Mouse (Mus musculus) hindbrain, postnatal 0 days (tissue): ENCODE results near the gene Scarb1. TPM values are rescaled to one million over a fixed set of nuclear protein-coding genes. Genes with fewer than 3 reads are reported as not detected.

Experiments used
- ATAC-seq: fragments of 200-750 bp; cut with Nextera tagmentation; 2 replicates; pipeline ENCODE4 v1.8.0; 2017; ENCODE audit warnings: mild to moderate bottlenecking, moderate TSS enrichment, moderate library complexity
- DNase-seq: peaks from one replicate; pipeline ENCODE4 v3.0.0-alpha.2; 2015; ENCODE audit warnings: low spot score
- H3K27ac ChIP-seq: fragments of 300-500 bp; sonication (generic); 2 replicates; pipeline ENCODE4 v1.5.1; 2014; ENCODE audit warnings: mild to moderate bottlenecking
- H3K27me3 ChIP-seq: fragments of 300-500 bp; sonication (generic); 2 replicates; pipeline ENCODE4 v1.6.1; 2014; ENCODE audit warnings: low read length, mixed read lengths; ENCODE audit not compliant: insufficient read depth
- H3K36me3 ChIP-seq: fragments of 300-500 bp; sonication (generic); 2 replicates; pipeline ENCODE4 v1.6.1; 2014; ENCODE audit warnings: low read length, mixed read lengths; ENCODE audit not compliant: insufficient read depth
- H3K4me1 ChIP-seq: fragments of 300-500 bp; sonication (generic); 2 replicates; pipeline ENCODE4 v1.6.1; 2014; ENCODE audit warnings: antibody characterized with exemption, low read length, mixed read lengths; ENCODE audit not compliant: insufficient read depth
- H3K4me2 ChIP-seq: fragments of 300-500 bp; sonication (generic); 2 replicates; pipeline ENCODE4 v1.6.1; 2014; ENCODE audit warnings: low read depth, mild to moderate bottlenecking, low read length, moderate library complexity, mixed read lengths
- H3K4me3 ChIP-seq: fragments of 300-500 bp; sonication (generic); 2 replicates; pipeline ENCODE4 v1.5.1; 2014; ENCODE audit warnings: low read length
- H3K9ac ChIP-seq: fragments of 300-500 bp; sonication (generic); replicated peaks from 2 replicates; pipeline ENCODE4 v1.6.1; 2014; ENCODE audit warnings: mild to moderate bottlenecking, low read length, moderate library complexity, mixed read lengths
- H3K9me3 ChIP-seq: fragments of 300-500 bp; sonication (generic); 2 replicates; pipeline ENCODE4 v1.6.1; 2016; ENCODE audit warnings: low read length, mixed read lengths
- CTCF ChIP-seq: IDR thresholded peaks from 2 replicates; pipeline ENCODE4 v1.5.1; 2016; ENCODE audit warnings: antibody characterized with exemption, control low read depth, low read depth
- WGBS: fragments of 180-500 bp; shearing (Covaris S2); extraction: QIAGEN DNeasy Blood & Tissue Kit; methylation state at CpG from one replicate; pipeline ENCODE4 v1.1.7; 2014; 5-methylcytosine and 5-hydroxymethylcytosine counted together
- polyA plus RNA-seq: library from polyadenylated mRNA; unstranded; fragments of >200 nt; fragmentation: Nextera tagmentation; extraction: Ambion mirVana; gene quantifications from 2 replicates; pipeline ENCODE4 v1.2.1, GENCODE M21; 2015
- total RNA-seq: library from RNA; depleted of rRNA; stranded (reverse); fragments of >200 nt; gene quantifications from 2 replicates; pipeline ENCODE4 v1.2.3, GENCODE M21; 2014

The Scarb1 gene
- total and polyA plus RNA-seq, 2 experiments from 2014 or later, result 56.1 to 70.3 TPM

GRCm38 (mm10) chr5:125298234-125298633 is 42.7 kb downstream of the Scarb1 start:
- DNase-seq, result no peak
- Histone ChIP-seq H3K9me3 (no peaks in the 10 kb centered on the region), H3K36me3 (peaks cover 39% of the 10 kb centered on the region; the same call in 1 of the 2 replicates), H3K9ac (no peak overlapping the region), H3K4me3 (no peak overlapping the region), H3K4me1 (no peaks in the 10 kb centered on the region), H3K4me2 (no peak overlapping the region), H3K27ac (no peak overlapping the region), H3K27me3 (no peaks in the 10 kb centered on the region)
- 91% methylated on average over 9 of the region's 9 CpGs for WGBS
- TF ChIP-seq CTCF, result no peak
- no peak for ATAC-seq

GRCm38 (mm10) chr5:125297171-125297570 is 43.7 kb downstream of the Scarb1 start:
- 98% methylated on average over 7 of the region's 7 CpGs for WGBS
- Histone ChIP-seq H3K4me2 (no peak overlapping the region), H3K27me3 (no peaks in the 10 kb centered on the region)

GRCm38 (mm10) chr5:125292951-125293350 is 47.9 kb downstream of the Scarb1 start:
- H3K27ac ChIP-seq, result no peak overlapping the region
- H3K36me3 ChIP-seq, result peaks cover 12% of the 10 kb centered on the region; the same call in 1 of the 2 replicates
- no peak for TF ChIP-seq CTCF
- H3K4me2 ChIP-seq, result no peak overlapping the region
- H3K4me3 ChIP-seq, result no peak overlapping the region
- H3K27me3 ChIP-seq, result no peaks in the 10 kb centered on the region
- 75% methylated on average over 7 of the region's 7 CpGs for WGBS
- no peak overlapping the region for H3K9ac ChIP-seq
- no peaks in the 10 kb centered on the region for H3K4me1 ChIP-seq
- no peaks in the 10 kb centered on the region for H3K9me3 ChIP-seq
- DNase-seq, result no peak
- ATAC-seq, result no peak

More at GRCm38 (mm10) chr5:125297171-125297570, 43.7 kb downstream of the Scarb1 start:
- H3K4me1 ChIP-seq, result no peaks in the 10 kb centered on the region
- no peak for TF ChIP-seq CTCF
- H3K4me3 ChIP-seq, result no peak overlapping the region
- H3K9ac ChIP-seq, result no peak overlapping the region
- ATAC-seq (no peak), DNase-seq (no peak)
- peaks cover 33% of the 10 kb centered on the region; the same call in 1 of the 2 replicates for H3K36me3 ChIP-seq
- H3K27ac ChIP-seq, result no peak overlapping the region
- no peaks in the 10 kb centered on the region for H3K9me3 ChIP-seq

- H3K27me3 ChIP-seq, result no peaks in the 10 kb centered on the region
- H3K4me1 ChIP-seq, result no peaks in the 10 kb centered on the region
- DNase-seq, result no peak
- no peak overlapping the region for H3K27ac ChIP-seq
- TF ChIP-seq CTCF, result no peak
- ATAC-seq, result no peak
- H3K9me3 ChIP-seq, result no peaks in the 10 kb centered on the region
- H3K36me3 ChIP-seq, result peaks cover 13% of the 10 kb centered on the region
- no peak overlapping the region for H3K4me2 ChIP-seq
- H3K4me3 ChIP-seq, result no peak overlapping the region
- no peak overlapping the region for H3K9ac ChIP-seq
- 92% methylated on average over 8 of the region's 8 CpGs for WGBS
Measured at GRCm38 (mm10) chr5:125291895-125292294, 49.0 kb downstream of the Scarb1 start.

GRCm38 (mm10) chr5:125291387-125291786 is 49.5 kb downstream of the Scarb1 start:
- Histone ChIP-seq H3K36me3 (peaks cover 12% of the 10 kb centered on the region), H3K27me3 (no peaks in the 10 kb centered on the region), H3K9me3 (no peaks in the 10 kb centered on the region), H3K9ac (no peak overlapping the region), H3K27ac (no peak overlapping the region), H3K4me1 (no peaks in the 10 kb centered on the region), H3K4me2 (no peak overlapping the region), H3K4me3 (no peak overlapping the region)
- TF ChIP-seq CTCF, result no peak
- DNase-seq (no peak), ATAC-seq (no peak)
- WGBS, result 91% methylated on average over 10 of the region's 10 CpGs

DNA sequence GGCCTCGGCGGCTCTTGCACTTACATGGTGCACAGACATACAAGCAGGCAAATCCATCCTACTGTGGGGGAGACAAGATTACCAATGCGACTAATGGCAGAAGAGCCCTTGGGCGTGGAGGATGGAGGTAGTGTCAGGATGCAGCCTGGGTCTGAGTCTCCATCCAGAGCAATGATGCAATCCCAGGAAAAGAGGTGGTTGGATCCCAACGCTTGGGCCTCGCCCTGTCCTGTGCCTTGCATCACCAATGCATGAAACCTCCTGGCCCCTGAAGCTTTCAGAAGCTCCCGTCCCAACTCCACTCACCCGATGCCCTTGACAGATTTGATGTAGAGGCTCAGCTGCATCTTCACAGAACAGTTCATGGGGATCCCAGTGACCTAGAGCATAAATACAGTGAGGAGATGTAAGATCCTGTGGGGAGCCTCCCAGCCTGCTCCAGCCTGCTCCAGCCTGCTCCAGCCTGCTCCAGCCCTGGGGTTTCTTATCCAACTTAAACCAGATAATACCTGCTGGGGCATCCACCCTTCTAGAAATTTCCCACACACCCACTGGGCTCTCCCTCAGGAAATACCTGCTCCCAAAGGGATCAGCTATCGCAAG is 53.7 kb downstream of the Scarb1 start:
- 92% methylated on average over 9 of the region's 9 CpGs for WGBS
- no peaks in the 10 kb centered on the region for H3K9me3 ChIP-seq
- no peak for DNase-seq
- TF ChIP-seq CTCF, result no peak
- no peak overlapping the region for H3K27ac ChIP-seq
- peaks cover 4% of the 10 kb centered on the region; the same call in 1 of the 2 replicates for H3K4me1 ChIP-seq
- H3K4me2 ChIP-seq, result no peak overlapping the region
- H3K27me3 ChIP-seq, result no peaks in the 10 kb centered on the region
- no peak overlapping the region for H3K9ac ChIP-seq
- ATAC-seq, result no peak
- H3K4me3 ChIP-seq, result no peak overlapping the region
- peaks cover 6% of the 10 kb centered on the region for H3K36me3 ChIP-seq

DNA sequence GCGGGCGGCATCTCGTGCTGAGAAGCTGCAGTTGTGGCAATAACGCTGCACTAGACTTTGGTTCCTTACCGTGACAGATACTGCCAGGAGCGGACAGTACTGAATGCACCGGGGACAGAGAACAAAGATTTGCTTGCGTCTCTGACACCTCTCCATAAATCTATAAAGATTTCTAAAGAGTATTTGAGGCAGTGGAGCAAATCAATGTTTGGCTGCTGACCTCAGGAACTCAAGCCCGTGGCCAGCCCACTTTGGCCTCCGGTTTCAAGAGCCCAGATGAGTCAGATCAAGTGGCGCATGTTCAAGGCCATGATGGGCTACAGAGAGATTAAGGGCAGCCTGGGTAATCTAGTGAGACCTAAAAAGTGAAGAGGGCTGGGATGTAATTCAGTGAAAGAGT is 54.8 kb downstream of the Scarb1 start:
- no peak for TF ChIP-seq CTCF
- DNase-seq (no peak), ATAC-seq (no peak)
- Histone ChIP-seq H3K9me3 (no peaks in the 10 kb centered on the region), H3K4me2 (no peak overlapping the region), H3K4me3 (no peak overlapping the region), H3K36me3 (peaks cover 6% of the 10 kb centered on the region), H3K27me3 (no peaks in the 10 kb centered on the region), H3K9ac (no peak overlapping the region), H3K4me1 (peaks cover 4% of the 10 kb centered on the region; the same call in 1 of the 2 replicates), H3K27ac (no peak overlapping the region)
- WGBS, result 86% methylated on average over 11 of the region's 11 CpGs
